Mouse (Mus musculus) intestine, embryonic 14.5 days (tissue): Measurements from ENCODE around the gene Sltm. TPM values are rescaled to one million over a fixed set of nuclear protein-coding genes. Genes with fewer than 3 reads are reported as not detected.
A peak's percentile ranks its signal among the peaks of the same experiment; 100 is the strongest.

ENCODE experiments used
- ATAC-seq: fragments of 200-750 bp; cut with Nextera tagmentation; replicated peaks from 2 replicates; pipeline ENCODE4 v1.8.0; 2017; ENCODE audit warnings: low read depth, moderate number of reproducible peaks, moderate TSS enrichment, moderate library complexity; ENCODE audit not compliant: low FRiP score, low TSS enrichment
- DNase-seq: peaks from one replicate; pipeline ENCODE4 v3.0.0-alpha.2; 2018; ENCODE audit warnings: low spot score
- H3K27ac ChIP-seq: fragments of 300-500 bp; sonication (generic); 2 replicates; pipeline ENCODE4 v1.5.1; 2014; ENCODE audit warnings: low read depth, mild to moderate bottlenecking, control low read depth
- H3K27me3 ChIP-seq: fragments of 300-500 bp; sonication (generic); replicated peaks from 2 replicates; pipeline ENCODE4 v1.6.1; 2014; ENCODE audit warnings: low read length, control low read depth; ENCODE audit not compliant: control insufficient read depth, insufficient read depth
- H3K36me3 ChIP-seq: fragments of 300-500 bp; sonication (generic); 2 replicates; pipeline ENCODE4 v1.6.1; 2014; ENCODE audit warnings: low read length, control low read depth; ENCODE audit not compliant: control insufficient read depth, insufficient read depth
- H3K4me1 ChIP-seq: fragments of 300-500 bp; sonication (generic); replicated peaks from 2 replicates; pipeline ENCODE4 v1.6.1; 2014; ENCODE audit warnings: low read length, control low read depth, mixed read lengths; ENCODE audit not compliant: control insufficient read depth, insufficient read depth
- H3K4me2 ChIP-seq: fragments of 300-500 bp; sonication (generic); 2 replicates; pipeline ENCODE4 v1.6.1; 2014; ENCODE audit warnings: low read length
- H3K4me3 ChIP-seq: fragments of 300-500 bp; sonication (generic); 2 replicates; pipeline ENCODE4 v1.5.1; 2014; ENCODE audit warnings: low read depth, low read length, control low read depth, mixed read lengths
- H3K9ac ChIP-seq: fragments of 300-500 bp; sonication (generic); 2 replicates; pipeline ENCODE4 v1.6.1; 2014; ENCODE audit warnings: mild to moderate bottlenecking, low read length
- H3K9me3 ChIP-seq: fragments of 300-500 bp; sonication (generic); 2 replicates; pipeline ENCODE4 v1.6.1; 2016; ENCODE audit warnings: low read length, control low read depth; ENCODE audit not compliant: control insufficient read depth
- WGBS: fragments of 180-500 bp; shearing (Covaris S2); extraction: QIAGEN DNeasy Blood & Tissue Kit; methylation state at CpG from one replicate; pipeline ENCODE4 v1.1.7; 2014; 5-methylcytosine and 5-hydroxymethylcytosine counted together
- polyA plus RNA-seq: library from polyadenylated mRNA; unstranded; fragments of >200 nt; fragmentation: Nextera tagmentation; extraction: Ambion mirVana; gene quantifications from 2 replicates; pipeline ENCODE4 v1.2.1, GENCODE M21; 2014

Sltm gene
- polyA plus RNA-seq, 1 experiment from 2014 or later: 56.5 TPM

DNA sequence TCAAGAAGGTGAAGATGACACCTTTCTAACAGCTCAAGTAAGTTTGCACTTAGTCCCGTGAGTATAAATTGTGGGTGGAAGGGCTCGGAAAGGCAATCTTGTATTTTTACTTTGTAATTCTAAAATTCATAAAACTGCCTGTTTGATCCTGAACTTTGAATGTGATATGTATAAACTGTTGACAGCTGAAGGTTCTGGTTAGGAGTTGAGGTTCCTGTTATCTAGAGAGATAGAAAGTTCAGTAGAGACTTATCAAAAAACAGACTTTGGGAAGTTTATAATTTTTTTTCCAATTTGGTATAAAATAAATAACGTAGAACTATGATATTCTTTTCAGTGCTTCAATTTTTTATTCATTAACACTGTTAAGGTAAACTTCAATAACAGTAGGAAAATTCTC, 20.3 kb downstream of the Sltm start:
- peaks cover 36% of the 10 kb centered on the region for H3K36me3 ChIP-seq
- H3K9ac ChIP-seq: no peak overlapping the region
- ATAC-seq: no peak
- H3K9me3 ChIP-seq: no peaks in the 10 kb centered on the region
- H3K4me3 ChIP-seq: no peak overlapping the region
- no peak overlapping the region for H3K4me2 ChIP-seq
- no peaks in the 10 kb centered on the region for H3K4me1 ChIP-seq
- H3K27ac ChIP-seq: no peak overlapping the region
- no peaks in the 10 kb centered on the region for H3K27me3 ChIP-seq
- DNase-seq: no peak
- WGBS: 89% methylated on average over 3 of the region's 3 CpGs

DNA sequence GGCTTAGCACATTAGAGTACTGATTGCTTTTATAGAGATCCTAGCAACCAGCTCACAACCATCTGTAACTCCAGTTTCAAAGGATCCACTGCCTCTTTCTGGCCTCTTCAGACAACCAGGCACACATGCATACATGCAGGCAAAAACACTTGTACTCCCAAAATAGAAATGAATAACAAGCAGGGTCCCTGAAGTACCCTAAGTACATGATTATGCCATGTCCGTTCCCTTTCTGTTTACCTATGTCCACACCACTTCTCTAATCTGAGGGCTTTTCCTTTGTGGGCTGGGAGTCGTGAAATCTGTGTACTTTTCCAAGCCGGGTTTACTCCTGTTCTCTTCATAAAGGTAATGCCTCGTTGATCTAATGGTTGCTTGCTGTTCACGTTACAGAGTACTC, 25.1 kb downstream of the Sltm start:
- ATAC-seq (no peak), DNase-seq (no peak)
- WGBS: 86% methylated on average over 5 of the region's 5 CpGs
- H3K9me3 ChIP-seq: no peaks in the 10 kb centered on the region
- no peaks in the 10 kb centered on the region for H3K4me1 ChIP-seq
- no peak overlapping the region for H3K4me3 ChIP-seq
- H3K9ac ChIP-seq: no peak overlapping the region
- H3K4me2 ChIP-seq: no peak overlapping the region
- H3K36me3 ChIP-seq: peaks cover 32% of the 10 kb centered on the region
- H3K27me3 ChIP-seq: no peaks in the 10 kb centered on the region
- no peak overlapping the region for H3K27ac ChIP-seq

DNA sequence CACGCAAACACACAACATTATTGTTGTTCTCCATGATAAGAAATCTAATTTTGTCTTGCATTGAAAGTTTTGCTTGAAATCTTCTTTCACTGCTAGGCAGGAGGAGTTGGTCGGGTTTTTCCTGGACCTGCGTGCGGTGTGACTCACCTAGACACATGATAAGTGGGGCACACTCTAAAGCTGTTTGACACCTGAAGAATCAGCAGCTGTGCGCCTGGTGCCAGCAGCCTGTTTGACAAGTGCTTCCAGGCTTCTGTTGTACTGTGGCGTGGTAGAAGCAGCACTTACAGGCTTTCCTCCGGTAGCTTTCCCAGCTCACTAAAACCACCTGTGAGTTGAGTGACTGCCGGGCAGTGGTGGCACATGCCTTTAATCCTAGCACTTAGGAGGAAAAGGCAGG, 27.8 kb downstream of the Sltm start:
- Histone ChIP-seq H3K36me3 (peaks cover 46% of the 10 kb centered on the region), H3K4me1 (no peaks in the 10 kb centered on the region), H3K27me3 (no peaks in the 10 kb centered on the region), H3K27ac (no peak overlapping the region), H3K4me2 (no peak overlapping the region), H3K4me3 (no peak overlapping the region), H3K9me3 (no peaks in the 10 kb centered on the region), H3K9ac (no peak overlapping the region)
- WGBS: 93% methylated on average over 8 of the region's 8 CpGs
- DNase-seq (no peak), ATAC-seq (no peak)

DNA sequence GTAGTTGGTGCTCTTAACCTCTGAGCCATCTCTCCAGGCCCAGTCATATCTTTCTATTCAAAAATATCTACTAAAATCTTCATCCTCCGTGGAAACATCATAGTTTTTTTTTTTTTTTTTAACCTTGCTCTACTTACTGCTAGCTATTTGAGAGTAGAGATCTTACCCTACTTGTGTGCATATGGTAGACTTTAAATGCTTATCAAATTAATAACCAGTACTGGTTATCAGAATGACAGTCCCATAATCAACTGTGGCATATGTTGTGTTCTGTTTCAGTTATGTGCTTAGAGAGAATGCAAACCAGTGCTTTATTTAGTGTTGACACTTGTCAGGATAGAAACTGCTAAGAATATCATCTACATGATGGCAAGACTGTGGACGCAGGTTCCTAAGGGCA, 35.6 kb downstream of the Sltm start:
- Histone ChIP-seq H3K27ac (no peak overlapping the region), H3K4me3 (no peak overlapping the region), H3K9ac (no peak overlapping the region), H3K27me3 (no peaks in the 10 kb centered on the region), H3K4me1 (no peaks in the 10 kb centered on the region), H3K9me3 (no peaks in the 10 kb centered on the region), H3K36me3 (peaks cover 81% of the 10 kb centered on the region), H3K4me2 (no peak overlapping the region)
- DNase-seq: no peak
- WGBS: 93% methylated on average over 2 of the region's 2 CpGs
- no peak for ATAC-seq

DNA sequence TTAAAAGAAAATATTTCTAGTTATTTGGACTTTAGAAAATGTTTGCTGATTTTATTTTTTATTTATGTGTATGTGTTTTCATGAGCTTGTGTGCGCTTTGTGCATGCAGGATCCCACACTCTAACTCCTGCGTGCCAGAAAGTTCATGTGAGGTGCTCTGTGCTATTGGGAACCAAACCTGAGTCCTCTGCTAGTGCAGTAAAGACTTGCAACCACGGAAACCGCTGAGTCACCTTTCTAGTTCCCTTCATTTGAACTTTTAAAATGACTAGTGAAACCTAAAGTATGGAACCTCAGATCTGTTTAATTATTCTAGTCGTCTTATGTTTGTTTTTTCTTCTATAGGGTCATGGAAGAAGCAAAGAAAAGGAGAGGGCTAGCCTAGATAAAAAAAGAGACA, 38.4 kb downstream of the Sltm start:
- no peak overlapping the region for H3K9ac ChIP-seq
- no peak overlapping the region for H3K27ac ChIP-seq
- peaks cover 82% of the 10 kb centered on the region for H3K36me3 ChIP-seq
- no peak overlapping the region for H3K4me2 ChIP-seq
- H3K4me3 ChIP-seq: no peak overlapping the region
- no peaks in the 10 kb centered on the region for H3K27me3 ChIP-seq
- H3K9me3 ChIP-seq: no peaks in the 10 kb centered on the region
- no peak for ATAC-seq
- 86% methylated on average over 5 of the region's 5 CpGs for WGBS
- no peaks in the 10 kb centered on the region for H3K4me1 ChIP-seq
- no peak for DNase-seq

DNA sequence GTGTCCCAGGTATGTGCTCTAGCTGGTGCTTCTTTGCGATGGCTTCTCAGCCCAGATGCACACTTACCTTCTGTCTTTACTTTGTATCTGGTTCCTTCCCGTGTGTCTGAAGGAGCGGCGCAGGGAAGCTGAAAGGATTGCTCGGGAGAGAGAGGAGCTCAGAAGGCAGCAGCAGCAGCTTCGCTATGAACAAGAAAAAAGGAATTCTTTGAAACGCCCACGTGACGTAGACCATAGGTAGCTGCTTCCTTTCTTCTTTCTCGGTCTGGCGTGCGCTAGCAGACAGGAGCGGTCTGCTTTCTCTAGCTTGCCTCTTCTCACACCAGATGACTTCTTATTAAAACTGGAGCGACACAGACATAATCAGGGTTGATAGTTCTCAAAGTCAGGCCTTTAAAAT, 42.1 kb downstream of the Sltm start:
- Histone ChIP-seq H3K4me1 (no peaks in the 10 kb centered on the region), H3K4me3 (no peak overlapping the region), H3K36me3 (peaks cover 93% of the 10 kb centered on the region), H3K4me2 (no peak overlapping the region), H3K9me3 (no peaks in the 10 kb centered on the region), H3K9ac (no peak overlapping the region), H3K27ac (no peak overlapping the region), H3K27me3 (no peaks in the 10 kb centered on the region)
- DNase-seq: peak; percentile 44
- ATAC-seq: no peak
- 74% methylated on average over 14 of the region's 14 CpGs for WGBS

DNA sequence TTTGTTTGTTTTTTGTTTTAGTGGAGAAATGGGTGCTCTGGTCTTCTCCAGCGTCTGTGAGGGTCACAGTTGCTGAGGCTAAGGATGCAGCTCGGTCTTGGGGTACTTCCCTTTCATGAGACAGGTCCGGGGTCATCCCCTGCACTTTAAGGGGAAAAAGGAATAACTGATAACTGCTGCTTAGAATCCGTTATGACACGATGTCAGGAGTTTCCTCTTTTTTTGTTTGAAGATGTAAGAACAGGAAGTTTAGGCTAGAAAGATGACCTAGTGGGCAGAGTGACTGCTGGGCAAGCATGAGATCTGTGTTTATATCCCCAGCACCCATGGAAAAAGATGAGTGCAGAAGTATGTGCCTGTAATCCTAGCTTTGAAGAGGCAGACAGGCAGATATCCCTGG, 42.6 kb downstream of the Sltm start:
- H3K4me1 ChIP-seq: no peaks in the 10 kb centered on the region
- H3K9me3 ChIP-seq: no peaks in the 10 kb centered on the region
- H3K27me3 ChIP-seq: no peaks in the 10 kb centered on the region
- 65% methylated on average over 5 of the region's 5 CpGs for WGBS
- ATAC-seq (no peak), DNase-seq (peak; percentile 34)
- H3K36me3 ChIP-seq: peaks cover 91% of the 10 kb centered on the region
- H3K9ac ChIP-seq: no peak overlapping the region
- H3K4me2 ChIP-seq: no peak overlapping the region
- no peak overlapping the region for H3K27ac ChIP-seq
- no peak overlapping the region for H3K4me3 ChIP-seq

DNA sequence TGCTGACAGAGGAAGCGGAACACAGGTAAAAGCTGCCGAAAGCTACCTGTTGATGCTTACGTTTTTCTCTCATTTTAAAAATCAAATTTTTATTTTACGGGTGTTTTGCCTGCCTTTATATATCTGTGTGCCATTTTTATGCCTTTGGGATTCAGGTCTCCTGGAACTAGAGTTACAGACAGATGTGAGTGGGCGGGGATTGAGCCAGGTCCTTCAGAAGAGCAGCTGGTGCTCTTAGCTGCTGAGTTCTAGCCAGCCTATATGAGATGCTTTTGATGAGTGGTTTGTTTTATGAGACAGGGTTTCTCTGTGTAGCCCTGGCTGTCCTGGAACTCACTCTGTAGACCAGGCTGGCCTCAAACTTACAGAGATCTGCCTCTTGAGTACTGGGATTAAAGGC, 44.6 kb downstream of the Sltm start:
- no peaks in the 10 kb centered on the region for H3K9me3 ChIP-seq
- H3K4me1 ChIP-seq: no peaks in the 10 kb centered on the region
- H3K9ac ChIP-seq: no peak overlapping the region
- WGBS: 96% methylated on average over 5 of the region's 5 CpGs
- no peak overlapping the region for H3K27ac ChIP-seq
- H3K36me3 ChIP-seq: peaks cover 92% of the 10 kb centered on the region
- no peak overlapping the region for H3K4me2 ChIP-seq
- no peaks in the 10 kb centered on the region for H3K27me3 ChIP-seq
- DNase-seq: peak; percentile 39
- H3K4me3 ChIP-seq: no peak overlapping the region
- ATAC-seq: no peak

DNA sequence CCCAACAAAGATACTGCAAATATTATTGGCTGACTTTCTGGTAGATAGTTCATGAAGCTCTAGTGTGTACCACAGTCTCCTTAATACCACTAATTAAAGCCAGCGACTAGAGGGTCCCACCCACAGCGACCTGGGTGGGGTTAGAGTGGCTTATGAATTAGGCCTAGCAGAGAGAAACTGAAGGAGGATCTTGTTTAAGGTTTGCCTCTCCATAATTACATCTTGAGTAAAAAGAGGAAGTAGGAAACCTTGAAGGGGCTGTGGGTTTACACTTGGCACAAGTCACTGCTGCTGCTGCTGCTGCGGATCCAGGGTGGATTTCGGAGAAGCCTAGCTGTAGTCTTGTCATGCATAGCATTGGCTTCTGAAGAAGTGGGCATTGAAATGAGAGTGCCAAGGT, 48.2 kb downstream of the Sltm start:
- Histone ChIP-seq H3K36me3 (peaks cover 82% of the 10 kb centered on the region), H3K9me3 (no peaks in the 10 kb centered on the region), H3K27me3 (no peaks in the 10 kb centered on the region), H3K4me3 (no peak overlapping the region), H3K9ac (no peak overlapping the region), H3K4me1 (no peaks in the 10 kb centered on the region), H3K27ac (no peak overlapping the region), H3K4me2 (no peak overlapping the region)
- no peak for ATAC-seq
- 90% methylated on average over 4 of the region's 4 CpGs for WGBS
- DNase-seq: no peak
